Mouse (Mus musculus): ENCODE results near the gene Zfp606. TPM values are rescaled to one million over a fixed set of nuclear protein-coding genes. Genes with fewer than 3 reads are reported as not detected.

Gene Zfp606
- polyA plus RNA-seq (2014; fragmentation: Illumina TruSeq; extraction: RNeasy Lipid Tissue Mini Kit (QIAGEN cat#74804); ENCODE audit: low read depth, low replicate concordance) = 10.0 TPM

DNA sequence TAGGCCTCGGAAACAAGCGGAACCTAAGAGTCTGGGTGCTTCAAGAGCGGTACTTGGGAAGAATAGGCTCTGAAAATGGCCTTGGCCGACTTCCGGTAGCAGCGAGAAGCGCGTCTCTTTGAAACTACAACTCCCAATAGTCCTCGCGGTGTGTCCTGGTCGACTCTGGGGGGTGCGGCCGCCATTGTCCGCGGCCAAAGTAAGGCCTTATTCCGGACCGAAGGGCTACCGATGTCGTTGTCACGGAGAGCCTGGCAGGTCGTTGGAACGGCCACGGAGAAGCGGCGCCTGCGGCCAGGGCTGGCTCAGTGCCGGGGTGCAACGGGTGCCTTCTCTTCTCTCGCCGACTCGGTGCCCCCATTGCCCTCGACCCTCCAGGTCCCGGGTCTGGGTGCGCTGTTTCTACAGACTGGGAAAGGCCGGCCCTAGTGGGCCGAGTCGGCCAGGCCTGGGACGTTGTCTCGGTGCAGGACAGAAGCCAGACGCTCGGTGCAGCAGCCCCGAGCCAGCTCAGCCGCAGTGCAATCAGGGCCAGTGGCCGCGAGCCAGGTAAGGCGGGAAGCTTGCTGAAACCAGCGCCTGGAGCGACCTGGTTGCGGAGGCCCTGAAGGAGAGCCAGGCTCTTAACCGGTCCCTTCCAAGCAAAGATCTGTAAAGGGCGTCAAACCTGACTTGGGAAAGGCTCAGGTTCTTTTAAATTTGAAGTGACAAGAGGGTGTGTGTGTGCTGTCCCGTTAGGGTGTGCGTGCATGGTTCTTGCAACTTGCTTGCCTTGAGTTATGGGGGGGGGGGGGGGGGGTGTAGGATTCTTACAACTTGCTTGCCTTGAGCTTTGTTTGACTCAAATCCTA, at the start of gene Zfp606:
TSS of gene Zfp606 (plus strand) at position 136 of the 851 bp plus-strand sequence.

DNA sequence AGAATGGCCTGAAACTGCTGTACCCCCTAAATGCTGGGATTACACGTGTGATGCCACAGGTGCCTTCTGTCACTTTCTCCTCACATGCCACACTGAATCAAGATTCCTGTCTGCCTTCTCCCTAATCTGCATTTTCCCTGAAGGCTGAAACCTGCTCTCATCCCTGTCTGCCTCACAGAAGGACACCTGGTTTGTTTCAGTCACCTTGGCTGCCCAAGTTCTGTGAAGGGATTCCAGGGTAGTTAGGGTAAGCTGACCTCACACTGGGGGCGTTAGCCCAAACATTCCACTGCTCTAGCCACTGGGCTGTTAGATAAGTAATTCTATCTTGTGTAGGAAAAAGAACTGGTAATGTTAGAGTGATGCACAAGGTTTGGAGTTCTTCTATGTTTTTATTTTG, 34.1 kb downstream of the Zfp606 start, which contains the start of gene 2900092C05Rik:
TSS of gene 2900092C05Rik (plus strand) at position 301 of the 400 bp plus-strand sequence.

Other genes with a start within 250 kb of the Zfp606 start
- not detected for gene Vmn1r81, start 210.0 kb upstream of the Zfp606 start, polyA plus RNA-seq (2014; fragmentation: Illumina TruSeq; extraction: RNeasy Lipid Tissue Mini Kit (QIAGEN cat#74804); ENCODE audit: low read depth, low replicate concordance)
- gene Vmn1r82, start 177.9 kb upstream of the Zfp606 start, polyA plus RNA-seq (2014; fragmentation: Illumina TruSeq; extraction: RNeasy Lipid Tissue Mini Kit (QIAGEN cat#74804); ENCODE audit: low read depth, low replicate concordance) = not detected
- gene Vmn1r83, start 148.8 kb upstream of the Zfp606 start, polyA plus RNA-seq (2014; fragmentation: Illumina TruSeq; extraction: RNeasy Lipid Tissue Mini Kit (QIAGEN cat#74804); ENCODE audit: low read depth, low replicate concordance) = not detected
- not detected for gene Vmn1r84, start 109.0 kb upstream of the Zfp606 start, polyA plus RNA-seq (2014; fragmentation: Illumina TruSeq; extraction: RNeasy Lipid Tissue Mini Kit (QIAGEN cat#74804); ENCODE audit: low read depth, low replicate concordance)
- 1.5 TPM for gene Zfp551, start 55.5 kb upstream of the Zfp606 start, polyA plus RNA-seq (2014; fragmentation: Illumina TruSeq; extraction: RNeasy Lipid Tissue Mini Kit (QIAGEN cat#74804); ENCODE audit: low read depth, low replicate concordance)
- not detected for gene 2900092C05Rik, start 34.2 kb downstream of the Zfp606 start, polyA plus RNA-seq (2014; fragmentation: Illumina TruSeq; extraction: RNeasy Lipid Tissue Mini Kit (QIAGEN cat#74804); ENCODE audit: low read depth, low replicate concordance)
- not detected for gene Vmn2r53, start 130.5 kb downstream of the Zfp606 start, polyA plus RNA-seq (2014; fragmentation: Illumina TruSeq; extraction: RNeasy Lipid Tissue Mini Kit (QIAGEN cat#74804); ENCODE audit: low read depth, low replicate concordance)
- gene Vmn2r54, start 162.0 kb downstream of the Zfp606 start, polyA plus RNA-seq (2014; fragmentation: Illumina TruSeq; extraction: RNeasy Lipid Tissue Mini Kit (QIAGEN cat#74804); ENCODE audit: low read depth, low replicate concordance) = not detected
- gene Vmn2r55, start 206.7 kb downstream of the Zfp606 start, polyA plus RNA-seq (2014; fragmentation: Illumina TruSeq; extraction: RNeasy Lipid Tissue Mini Kit (QIAGEN cat#74804); ENCODE audit: low read depth, low replicate concordance) = not detected